Mouse (Mus musculus): ENCODE results near the gene Ahcyl2. TPM values are rescaled to one million over a fixed set of nuclear protein-coding genes. Genes with fewer than 3 reads are reported as not detected.

The Ahcyl2 gene
- total RNA-seq, 2 experiments from 2014 or later, result 204 to 226 TPM

GRCm38 (mm10) chr6:29768791-29769441 is 1.1 kb downstream of the Ahcyl2 start:
- DNase-seq (ENCODE audit: extremely low spot score in 1 of 2, low spot score in 1 of 2), result no peak

- no peak for DNase-seq (ENCODE audit: extremely low spot score in 1 of 2, low spot score in 1 of 2)
Measured at GRCm38 (mm10) chr6:29770672-29771321, 3.0 kb downstream of the Ahcyl2 start.

- DNase-seq (ENCODE audit: extremely low spot score in 1 of 2, low spot score in 1 of 2), result no peak
Measured at GRCm38 (mm10) chr6:29772236-29772635, 4.4 kb downstream of the Ahcyl2 start.

GRCm38 (mm10) chr6:29774161-29774560 is 6.3 kb downstream of the Ahcyl2 start:
- DNase-seq (ENCODE audit: extremely low spot score in 1 of 2, low spot score in 1 of 2), result no peak

- DNase-seq (ENCODE audit: extremely low spot score in 1 of 2, low spot score in 1 of 2), result peak in 1 of 2 experiments; percentile 44
Measured at GRCm38 (mm10) chr6:29775609-29776008, 7.8 kb downstream of the Ahcyl2 start.

- no peak for DNase-seq (ENCODE audit: extremely low spot score in 1 of 2, low spot score in 1 of 2)
Measured at GRCm38 (mm10) chr6:29776542-29777237, 8.9 kb downstream of the Ahcyl2 start.

GRCm38 (mm10) chr6:29777238-29777555 is 9.4 kb downstream of the Ahcyl2 start:
- DNase-seq (ENCODE audit: extremely low spot score in 1 of 2, low spot score in 1 of 2), result no peak

GRCm38 (mm10) chr6:29780082-29780481 is 12.3 kb downstream of the Ahcyl2 start:
- no peak for DNase-seq (ENCODE audit: extremely low spot score in 1 of 2, low spot score in 1 of 2)

GRCm38 (mm10) chr6:29780571-29780970 is 12.8 kb downstream of the Ahcyl2 start:
- DNase-seq (ENCODE audit: extremely low spot score in 1 of 2, low spot score in 1 of 2), result no peak

- no peak for DNase-seq (ENCODE audit: extremely low spot score in 1 of 2, low spot score in 1 of 2)
Measured at GRCm38 (mm10) chr6:29782239-29782638, 14.4 kb downstream of the Ahcyl2 start.

GRCm38 (mm10) chr6:29783960-29784359 is 16.1 kb downstream of the Ahcyl2 start:
- DNase-seq (ENCODE audit: extremely low spot score in 1 of 2, low spot score in 1 of 2), result no peak

GRCm38 (mm10) chr6:29784413-29785021 is 16.7 kb downstream of the Ahcyl2 start:
- DNase-seq (ENCODE audit: extremely low spot score in 1 of 2, low spot score in 1 of 2), result no peak

GRCm38 (mm10) chr6:29785759-29786158 is 17.9 kb downstream of the Ahcyl2 start:
- no peak for DNase-seq (ENCODE audit: extremely low spot score in 1 of 2, low spot score in 1 of 2)

- no peak for DNase-seq (ENCODE audit: extremely low spot score in 1 of 2, low spot score in 1 of 2)
Measured at GRCm38 (mm10) chr6:29788779-29789350, 21.1 kb downstream of the Ahcyl2 start.

GRCm38 (mm10) chr6:29790014-29790698 is 22.3 kb downstream of the Ahcyl2 start:
- no peak for DNase-seq (ENCODE audit: extremely low spot score in 1 of 2, low spot score in 1 of 2)

GRCm38 (mm10) chr6:29793520-29793919 is 25.7 kb downstream of the Ahcyl2 start:
- DNase-seq (ENCODE audit: extremely low spot score in 1 of 2, low spot score in 1 of 2), result no peak

- DNase-seq (ENCODE audit: extremely low spot score in 1 of 2, low spot score in 1 of 2), result no peak
Measured at GRCm38 (mm10) chr6:29794582-29794981, 26.8 kb downstream of the Ahcyl2 start.

GRCm38 (mm10) chr6:29802979-29803378 is 35.2 kb downstream of the Ahcyl2 start:
- no peak for DNase-seq (ENCODE audit: extremely low spot score in 1 of 2, low spot score in 1 of 2)

- no peak for DNase-seq (ENCODE audit: extremely low spot score in 1 of 2, low spot score in 1 of 2)
Measured at GRCm38 (mm10) chr6:29804006-29804405, 36.2 kb downstream of the Ahcyl2 start.

- no peak for DNase-seq (ENCODE audit: extremely low spot score in 1 of 2, low spot score in 1 of 2)
Measured at GRCm38 (mm10) chr6:29805381-29805780, 37.6 kb downstream of the Ahcyl2 start.

All from layer of hippocampus, postnatal 25 days (tissue).